Mouse (Mus musculus) forebrain, embryonic 16.5 days (tissue): ENCODE data around the gene Tcam1. TPM values are rescaled to one million over a fixed set of nuclear protein-coding genes. Genes with fewer than 3 reads are reported as not detected.

Source experiments
- ATAC-seq: fragments of 200-750 bp; cut with Nextera tagmentation; 2 replicates; pipeline ENCODE4 v1.8.0; 2017; ENCODE audit warnings: mild to moderate bottlenecking, moderate library complexity
- H3K27ac ChIP-seq: fragments of 300-500 bp; sonication (generic); 2 replicates; pipeline ENCODE4 v1.5.1; 2014; ENCODE audit warnings: low read length, control low read depth
- H3K27me3 ChIP-seq: fragments of 300-500 bp; sonication (generic); replicated peaks from 2 replicates; pipeline ENCODE4 v1.6.1; 2014; ENCODE audit warnings: low read length; ENCODE audit not compliant: control insufficient read depth, insufficient read depth
- H3K36me3 ChIP-seq: fragments of 300-500 bp; sonication (generic); 2 replicates; pipeline ENCODE4 v1.6.1; 2014; ENCODE audit not compliant: control insufficient read depth, insufficient read depth
- H3K4me1 ChIP-seq: fragments of 300-500 bp; sonication (generic); replicated peaks from 2 replicates; pipeline ENCODE4 v1.6.1; 2014; ENCODE audit warnings: low read length; ENCODE audit not compliant: control insufficient read depth, insufficient read depth
- H3K4me2 ChIP-seq: fragments of 300-500 bp; sonication (generic); 2 replicates; pipeline ENCODE4 v1.6.1; 2014; ENCODE audit warnings: mild to moderate bottlenecking, low read length, control low read depth
- H3K4me3 ChIP-seq: fragments of 300-500 bp; sonication (generic); replicated peaks from 2 replicates; pipeline ENCODE4 v1.5.1; 2014; ENCODE audit warnings: mild to moderate bottlenecking, low read length, control low read depth
- H3K9ac ChIP-seq: fragments of 300-500 bp; sonication (generic); replicated peaks from 2 replicates; pipeline ENCODE4 v1.6.1; 2014; ENCODE audit warnings: low read depth, low read length, control low read depth
- H3K9me3 ChIP-seq: fragments of 300-500 bp; sonication (generic); 2 replicates; pipeline ENCODE4 v1.6.1; 2016; ENCODE audit warnings: low read length; ENCODE audit not compliant: control insufficient read depth
- WGBS: fragments of 180-500 bp; shearing (Covaris S2); extraction: QIAGEN DNeasy Blood & Tissue Kit; methylation state at CpG from one replicate; pipeline ENCODE4 v1.1.7; 2014; 5-methylcytosine and 5-hydroxymethylcytosine counted together
- polyA plus RNA-seq: library from polyadenylated mRNA; unstranded; fragments of >200 nt; fragmentation: Nextera tagmentation; extraction: Ambion mirVana; gene quantifications from 2 replicates; pipeline ENCODE4 v1.2.1, GENCODE M21; 2015

Gene Tcam1
- polyA plus RNA-seq, 1 experiment from 2014 or later: 0.11 TPM

DNA sequence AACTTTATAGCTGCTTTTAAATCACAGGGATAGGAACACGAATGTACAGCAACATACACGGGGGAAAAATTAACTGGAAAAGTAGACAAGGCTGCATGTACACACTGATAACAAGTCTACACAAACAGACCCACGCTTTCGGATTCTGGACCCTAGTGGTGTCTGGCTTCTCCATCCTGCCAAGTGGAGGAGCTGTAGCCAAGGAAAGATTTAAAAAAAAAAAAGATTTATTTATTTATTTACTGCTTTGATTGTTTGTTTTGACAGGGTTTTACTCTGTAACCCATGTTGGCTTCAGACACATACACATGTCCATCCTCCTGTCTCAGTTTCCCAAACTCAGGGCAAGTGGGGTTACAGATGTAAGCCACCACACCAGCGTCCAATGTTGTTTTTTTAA is 31.0 kb downstream of the Tcam1 start:
- no peaks in the 10 kb centered on the region for H3K27me3 ChIP-seq
- H3K27ac ChIP-seq: no peak overlapping the region
- H3K4me2 ChIP-seq: no peak overlapping the region
- no peak overlapping the region for H3K4me3 ChIP-seq
- ATAC-seq: no peak
- H3K9ac ChIP-seq: no peak overlapping the region
- no peaks in the 10 kb centered on the region for H3K9me3 ChIP-seq
- 70% methylated on average over 5 of the region's 5 CpGs for WGBS
- no peaks in the 10 kb centered on the region for H3K4me1 ChIP-seq
- no peaks in the 10 kb centered on the region for H3K36me3 ChIP-seq

DNA sequence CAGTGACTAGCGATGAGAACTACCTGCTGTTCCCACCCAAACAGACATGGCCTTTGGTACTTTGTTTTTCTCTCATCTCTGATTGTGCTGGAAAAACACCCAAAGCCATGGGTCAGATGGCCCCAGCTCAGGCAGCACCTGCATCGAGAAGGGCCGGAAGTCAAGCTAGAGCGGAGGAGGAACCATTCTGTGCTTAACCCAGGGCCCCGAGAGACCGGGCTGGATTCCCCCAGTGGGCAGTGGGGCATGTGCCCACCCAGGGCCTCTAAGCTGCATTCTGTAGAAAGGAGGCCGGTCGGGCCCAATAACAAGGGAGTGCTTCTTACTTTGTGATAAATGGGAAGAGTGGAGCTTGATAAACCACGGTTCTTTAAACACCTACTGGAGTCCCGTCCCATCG is 31.7 kb downstream of the Tcam1 start:
- 91% methylated on average over 11 of the region's 11 CpGs for WGBS
- H3K36me3 ChIP-seq: no peaks in the 10 kb centered on the region

DNA sequence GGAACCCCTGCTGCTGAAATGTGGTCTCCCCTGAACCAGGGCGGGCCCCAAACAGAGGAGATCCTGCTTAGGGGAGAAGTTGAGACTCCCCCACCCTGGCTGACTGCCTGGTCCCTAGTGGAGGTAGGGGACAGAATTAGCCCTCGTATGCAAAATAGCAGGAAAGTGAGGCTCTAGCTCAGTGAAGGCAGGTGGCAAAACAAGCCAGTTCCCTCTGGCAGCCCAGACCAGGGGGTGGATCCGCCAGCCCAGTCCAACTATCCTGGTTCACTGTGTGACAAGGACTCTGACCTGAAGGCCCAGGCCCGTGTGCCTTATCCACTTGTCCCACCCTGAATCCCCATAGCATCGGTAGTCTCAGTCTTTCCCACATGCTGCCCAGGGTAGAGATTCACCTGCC is 33.7 kb downstream of the Tcam1 start:
- no peak for ATAC-seq
- H3K4me3 ChIP-seq: no peak overlapping the region
- no peak overlapping the region for H3K27ac ChIP-seq
- H3K4me2 ChIP-seq: no peak overlapping the region
- WGBS: 69% methylated on average over 5 of the region's 5 CpGs
- no peaks in the 10 kb centered on the region for H3K9me3 ChIP-seq
- no peaks in the 10 kb centered on the region for H3K36me3 ChIP-seq
- H3K9ac ChIP-seq: no peak overlapping the region
- no peaks in the 10 kb centered on the region for H3K27me3 ChIP-seq
- H3K4me1 ChIP-seq: no peaks in the 10 kb centered on the region

More for the DNA sequence above, 31.7 kb downstream of the Tcam1 start:
- H3K4me3 ChIP-seq: no peak overlapping the region
- H3K9ac ChIP-seq: no peak overlapping the region
- H3K4me2 ChIP-seq: no peak overlapping the region
- no peaks in the 10 kb centered on the region for H3K9me3 ChIP-seq
- no peak overlapping the region for H3K27ac ChIP-seq
- ATAC-seq: no peak
- no peaks in the 10 kb centered on the region for H3K27me3 ChIP-seq
- no peaks in the 10 kb centered on the region for H3K4me1 ChIP-seq

GRCm38 (mm10) chr11:106313533-106313932 is 37.1 kb downstream of the Tcam1 start:
- ATAC-seq: no peak
- Histone ChIP-seq H3K27me3 (no peaks in the 10 kb centered on the region), H3K9me3 (no peaks in the 10 kb centered on the region), H3K4me2 (no peak overlapping the region), H3K4me1 (no peaks in the 10 kb centered on the region), H3K9ac (no peak overlapping the region), H3K27ac (no peak overlapping the region), H3K36me3 (no peaks in the 10 kb centered on the region), H3K4me3 (no peak overlapping the region)
- WGBS: 86% methylated on average over 5 of the region's 5 CpGs

GRCm38 (mm10) chr11:106314333-106314812 is 37.9 kb downstream of the Tcam1 start, which contains the start of gene Cd79b:
Gene Cd79b (minus strand): TSS chr11:106314762.
- 79% methylated on average over 9 of the region's 9 CpGs for WGBS
- Histone ChIP-seq H3K36me3 (no peaks in the 10 kb centered on the region), H3K9me3 (no peaks in the 10 kb centered on the region), H3K4me1 (no peaks in the 10 kb centered on the region), H3K4me3 (no peak within 1 kb of the TSS), H3K27me3 (no peaks in the 10 kb centered on the region), H3K9ac (no peak within 1 kb of the TSS), H3K4me2 (no peak within 1 kb of the TSS), H3K27ac (no peak within 1 kb of the TSS)
- no peak for ATAC-seq

GRCm38 (mm10) chr11:106316416-106316815 is 39.9 kb downstream of the Tcam1 start:
- Histone ChIP-seq H3K9me3 (no peaks in the 10 kb centered on the region), H3K9ac (no peak overlapping the region), H3K27me3 (no peaks in the 10 kb centered on the region), H3K36me3 (no peaks in the 10 kb centered on the region), H3K4me2 (no peak overlapping the region), H3K4me1 (no peaks in the 10 kb centered on the region), H3K27ac (no peak overlapping the region), H3K4me3 (no peak overlapping the region)
- WGBS: 90% methylated on average over 1 of the region's 1 CpGs
- no peak for ATAC-seq

DNA sequence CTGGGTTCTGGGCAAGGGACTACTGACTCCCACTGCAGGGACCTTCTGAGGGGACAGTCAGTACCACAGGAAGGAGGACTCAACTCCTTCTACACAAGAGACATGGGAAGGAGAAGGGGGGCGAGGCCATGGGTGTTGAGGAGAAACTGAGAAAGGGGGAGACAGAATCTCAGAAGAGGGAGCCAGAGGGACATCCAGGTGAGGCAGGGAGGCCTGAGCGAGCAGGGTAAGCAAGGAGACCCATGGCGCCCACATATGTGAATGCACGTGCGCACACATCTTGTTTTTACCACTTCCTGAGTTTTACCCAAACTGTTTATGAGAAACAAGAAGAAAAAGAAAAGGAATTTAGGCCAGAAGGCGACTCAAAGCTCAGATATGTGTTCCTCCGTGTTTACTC is 41.3 kb downstream of the Tcam1 start:
- H3K27me3 ChIP-seq: no peaks in the 10 kb centered on the region
- WGBS: 87% methylated on average over 7 of the region's 7 CpGs
- no peaks in the 10 kb centered on the region for H3K36me3 ChIP-seq
- H3K4me1 ChIP-seq: no peaks in the 10 kb centered on the region
- no peak overlapping the region for H3K9ac ChIP-seq
- no peak for ATAC-seq
- no peaks in the 10 kb centered on the region for H3K9me3 ChIP-seq
- no peak overlapping the region for H3K4me2 ChIP-seq
- H3K4me3 ChIP-seq: no peak overlapping the region
- no peak overlapping the region for H3K27ac ChIP-seq

- Histone ChIP-seq H3K27ac (no peak overlapping the region), H3K9ac (no peak overlapping the region), H3K4me3 (no peak overlapping the region), H3K27me3 (no peaks in the 10 kb centered on the region), H3K9me3 (no peaks in the 10 kb centered on the region), H3K4me1 (no peaks in the 10 kb centered on the region), H3K36me3 (no peaks in the 10 kb centered on the region), H3K4me2 (no peak overlapping the region)
- 79% methylated on average over 21 of the region's 21 CpGs for WGBS
- no peak for ATAC-seq
Measured at GRCm38 (mm10) chr11:106318406-106319366, 42.2 kb downstream of the Tcam1 start.

GRCm38 (mm10) chr11:106324858-106325257 is 48.4 kb downstream of the Tcam1 start:
- Histone ChIP-seq H3K27me3 (no peaks in the 10 kb centered on the region), H3K4me2 (no peak overlapping the region), H3K9me3 (no peaks in the 10 kb centered on the region), H3K9ac (no peak overlapping the region), H3K4me3 (no peak overlapping the region), H3K27ac (no peak overlapping the region), H3K4me1 (no peaks in the 10 kb centered on the region), H3K36me3 (no peaks in the 10 kb centered on the region)
- ATAC-seq: no peak
- 62% methylated on average over 5 of the region's 5 CpGs for WGBS
